ENCODE assay signal across 8 mouse cellular contexts in the genomic region with DNA sequence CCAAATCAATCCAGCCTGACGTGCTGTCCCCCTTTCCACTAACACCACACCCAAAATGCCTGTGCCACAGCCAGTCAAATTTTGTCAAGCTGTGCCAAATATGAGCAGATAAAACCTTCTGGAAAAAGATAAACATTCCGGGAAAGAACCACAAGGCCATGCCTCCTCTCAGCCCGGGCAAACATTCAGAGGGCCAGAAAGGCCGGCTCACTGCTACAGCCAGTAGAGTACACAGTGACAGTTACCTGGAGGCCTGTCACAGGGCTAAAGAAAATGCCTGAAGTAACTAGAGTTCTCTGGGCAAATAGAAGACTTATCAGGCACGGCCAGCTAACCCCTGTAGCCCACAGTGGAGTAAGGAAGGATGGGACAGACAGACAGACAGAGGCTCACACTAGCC. TPM values are rescaled to one million over a fixed set of nuclear protein-coding genes. Genes with fewer than 3 reads are reported as not detected.
DNase-seq lines count a peak whose midpoint lies in the region; TF ChIP-seq lines count a peak whose summit lies in the region.

No protein-coding gene starts in this region.

- peak overlapping the region; percentile 99 for H3K27ac ChIP-seq in gastrocnemius, adult 2 months

- H3K4me3 ChIP-seq in gastrocnemius, adult 2 months = peak overlapping the region; percentile 83

- intact Hi-C loops in gastrocnemius, adult 2 months (cut with DNase I) = loop anchor here (5.0 kb wide), 1 partner anchor 97 kb away; a partner anchor contains a TSS
- intact Hi-C loops in heart, postnatal 10 days (cut with DNase I) = loop anchor here (2.0 to 5.0 kb wide), 2 partner anchors 30 to 57 kb away; no protein-coding TSS in a partner anchor

- no peak for DNase-seq in gastrocnemius, adult 2 months
- no peak for DNase-seq in gastrocnemius, postnatal 10 days
- DNase-seq in adrenal gland, postnatal 25 days = peak; percentile 57
- peak; percentile 70 to 72 for DNase-seq in heart, postnatal 10 days
- DNase-seq in lung, postnatal 25 days (ENCODE audit: low spot score) = peak; percentile 62
- DNase-seq in right cerebral cortex, postnatal 36 days (ENCODE audit: low spot score in 2 of 2) = no peak
- DNase-seq in left cerebral cortex, adult 11 months (ENCODE audit: low spot score) = no peak
- DNase-seq in embryo, embryonic 10 days (ENCODE audit: low spot score) = no peak

- no peak for TF ChIP-seq CTCF in gastrocnemius, adult 2 months (IDR thresholded peaks at IDR 0.05)

RNA-seq across cellular contexts. Expression of a gene that starts 3.2 kb away (rescaled TPM):
- total RNA-seq in gastrocnemius, adult 2 months (2021) = 10 to 100 TPM; 30.5 to 42.2 TPM
- total RNA-seq in gastrocnemius, postnatal 10 days (2021) = 10 to 100 TPM; 52.0 to 58.6 TPM
- total RNA-seq in adrenal gland, postnatal 25 days (2021) = 70.1 and 91.5 TPM in 2 replicates
- total RNA-seq in heart, postnatal 10 days (2021) = 100 to 1,000 TPM in 1 of 2 experiments, 10 to 100 TPM in 1; 95.5 to 103 TPM

Comparison
In these comparisons a context has a peak if more than half of its experiments do, and no peak if none do; other contexts are left out.
1. DNase-seq: peak in adrenal gland, postnatal 25 days (single experiment), heart, postnatal 10 days (2 of 2) and lung, postnatal 25 days (single experiment); none in gastrocnemius, adult 2 months (single experiment), gastrocnemius, postnatal 10 days (single experiment), right cerebral cortex, postnatal 36 days (0 of 2), left cerebral cortex, adult 11 months (single experiment) and embryo, embryonic 10 days (single experiment).